Mouse (Mus musculus) cerebellum, adult 11-12 months (tissue): ENCODE measurements around the gene Nr6a1.
A peak's percentile ranks its signal among the peaks of the same experiment; 100 is the strongest.

Experiments used
- DNase-seq: peaks from one replicate; pipeline ENCODE4 v3.0.0; 2022

Nr6a1 gene

GRCm38 (mm10) chr2:38711421-38711861 is 216.0 kb downstream of the Nr6a1 start:
- no peak for DNase-seq

GRCm38 (mm10) chr2:38710304-38711241 is 216.9 kb downstream of the Nr6a1 start:
- no peak for DNase-seq

- DNase-seq = no peak
These were observed 218.4 kb downstream of the Nr6a1 start for GRCm38 (mm10) chr2:38708907-38709688.

- DNase-seq = no peak
These were observed 220.8 kb downstream of the Nr6a1 start for GRCm38 (mm10) chr2:38706661-38707060.

- DNase-seq = no peak
These were observed 222.5 kb downstream of the Nr6a1 start for GRCm38 (mm10) chr2:38705036-38705435.

GRCm38 (mm10) chr2:38704336-38704735 is 223.2 kb downstream of the Nr6a1 start:
- no peak for DNase-seq

GRCm38 (mm10) chr2:38700177-38700576 is 227.3 kb downstream of the Nr6a1 start:
- no peak for DNase-seq

GRCm38 (mm10) chr2:38698623-38699022 is 228.9 kb downstream of the Nr6a1 start:
- no peak for DNase-seq

- no peak for DNase-seq
These were observed 230.1 kb downstream of the Nr6a1 start for GRCm38 (mm10) chr2:38697128-38698120.

- DNase-seq = no peak
These were observed 231.7 kb downstream of the Nr6a1 start for GRCm38 (mm10) chr2:38695770-38696169.

GRCm38 (mm10) chr2:38691542-38691941 is 235.9 kb downstream of the Nr6a1 start:
- no peak for DNase-seq

- DNase-seq = no peak
These were observed 237.6 kb downstream of the Nr6a1 start for GRCm38 (mm10) chr2:38689881-38690280.

- DNase-seq = peak; percentile 25
These were observed 238.5 kb downstream of the Nr6a1 start for GRCm38 (mm10) chr2:38688791-38689520.

- no peak for DNase-seq
These were observed 241.7 kb downstream of the Nr6a1 start for GRCm38 (mm10) chr2:38685746-38686145.

GRCm38 (mm10) chr2:38683083-38683482 is 244.4 kb downstream of the Nr6a1 start:
- no peak for DNase-seq

- DNase-seq = no peak
These were observed 245.3 kb downstream of the Nr6a1 start for GRCm38 (mm10) chr2:38682209-38682608.

- no peak for DNase-seq
These were observed 248.5 kb downstream of the Nr6a1 start for GRCm38 (mm10) chr2:38678947-38679346.

GRCm38 (mm10) chr2:38675366-38675969 is 252.0 kb downstream of the Nr6a1 start:
- peak; percentile 31 for DNase-seq
